Mouse (Mus musculus): Measurements from ENCODE around the gene Mup13. TPM values are rescaled to one million over a fixed set of nuclear protein-coding genes. Genes with fewer than 3 reads are reported as not detected.

Gene Mup13
- polyA plus RNA-seq (2015; fragmentation: Nextera tagmentation; extraction: Ambion mirVana), result not detected in 2 replicates

DNA sequence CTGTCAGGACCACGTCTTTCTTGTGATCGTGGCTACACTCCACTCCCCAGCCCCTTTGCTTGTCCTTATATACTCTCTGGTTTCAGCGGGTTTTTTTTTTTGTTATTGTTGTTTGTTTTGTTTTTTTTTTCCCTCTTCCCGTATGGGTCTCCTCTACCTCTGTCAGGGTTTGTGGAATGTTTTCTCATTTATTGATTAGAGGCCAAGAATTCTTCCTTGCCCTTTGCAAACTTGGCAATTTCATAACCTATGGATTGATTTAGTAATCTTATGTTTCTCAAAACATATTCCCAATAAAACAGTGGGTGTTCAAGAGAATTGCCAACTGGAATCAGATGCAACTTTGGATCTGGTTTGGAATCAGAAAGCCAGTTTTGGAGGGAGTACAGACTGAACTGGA is at the start of gene Mup13:
Gene Mup13, minus strand, starts transcription at position 101 of the 400 bp plus-strand sequence.

Other genes starting within 250 kb of the Mup13 start
- gene Mup14, start 75.7 kb upstream of the Mup13 start, polyA plus RNA-seq (2015; fragmentation: Nextera tagmentation; extraction: Ambion mirVana), result 0.21 TPM in 1 of 2 replicates, not detected in the other
- gene Mup15, start 211.5 kb upstream of the Mup13 start, polyA plus RNA-seq (2015; fragmentation: Nextera tagmentation; extraction: Ambion mirVana), result not detected in 2 replicates

Measured in skeletal muscle tissue, postnatal 0 days (tissue).